Mouse (Mus musculus): ENCODE measurements around the gene Traip.

Traip gene

GRCm38 (mm10) chr9:107949922-107950235, at the start of gene Traip:
TSS of gene Traip (plus strand) at chr9:107950136.
- no peak for DNase-seq (ENCODE audit: low read depth in 2 of 2, low spot score in 2 of 2)

DNA sequence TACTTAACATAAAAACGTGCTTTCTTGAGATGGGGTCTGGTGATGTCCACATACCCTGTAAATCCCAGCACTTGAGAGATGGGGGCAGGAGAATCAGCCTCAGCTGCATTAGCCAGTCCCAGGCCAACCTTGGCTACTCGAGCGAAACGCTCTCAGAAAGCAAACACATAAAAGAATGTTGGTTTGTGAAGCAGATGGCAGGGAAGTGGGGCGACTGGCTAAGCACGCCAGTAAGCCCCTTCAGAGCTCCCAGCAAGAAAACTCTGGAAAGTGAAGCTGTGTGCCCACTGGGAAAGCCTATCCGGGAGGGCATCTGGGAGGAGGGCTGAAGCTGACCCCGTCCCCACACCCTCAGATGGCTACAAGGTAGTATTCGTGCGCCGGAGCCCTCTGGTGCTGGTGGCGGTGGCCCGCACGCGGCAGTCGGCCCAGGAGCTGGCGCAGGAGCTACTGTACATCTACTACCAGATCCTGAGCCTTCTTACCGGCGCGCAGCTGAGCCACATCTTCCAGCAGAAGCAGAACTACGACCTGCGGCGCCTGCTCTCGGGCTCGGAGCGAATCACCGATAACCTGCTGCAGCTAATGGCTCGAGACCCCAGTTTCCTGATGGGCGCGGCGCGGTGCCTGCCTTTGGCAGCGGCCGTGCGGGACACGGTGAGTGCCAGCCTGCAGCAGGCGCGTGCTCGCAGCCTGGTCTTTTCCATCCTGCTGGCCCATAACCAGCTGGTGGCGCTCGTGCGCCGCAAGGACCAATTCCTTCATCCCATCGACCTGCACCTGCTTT, 48.9 kb upstream of the Traip start:
- peak in 1 of 2 experiments; percentile 6 for DNase-seq (ENCODE audit: low read depth in 2 of 2, low spot score in 2 of 2)

GRCm38 (mm10) chr9:107901627-107901914, 48.4 kb upstream of the Traip start:
- no peak for DNase-seq (ENCODE audit: low read depth in 2 of 2, low spot score in 2 of 2)

DNA sequence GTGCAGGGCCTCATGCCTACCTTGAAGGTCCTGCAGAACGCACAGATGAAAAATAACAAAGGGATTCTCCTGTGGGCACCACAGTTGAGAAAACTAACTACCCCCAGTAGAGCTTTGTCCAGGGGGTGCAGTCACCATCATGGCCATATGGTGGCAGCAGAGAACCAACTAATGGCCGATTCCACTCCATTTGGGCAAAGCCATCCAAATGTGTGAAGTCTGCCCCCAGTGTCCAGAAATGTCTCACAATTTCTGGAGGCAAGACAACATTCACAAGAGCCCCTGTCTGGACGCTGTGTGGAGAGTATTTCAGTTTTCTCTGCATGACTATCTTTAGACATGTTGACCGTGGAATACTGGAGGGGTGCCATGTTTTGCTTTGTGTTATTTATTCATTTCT, 45.2 kb upstream of the Traip start:
- peak; percentile 79 to 91 for DNase-seq (ENCODE audit: low read depth in 2 of 2, low spot score in 2 of 2)

GRCm38 (mm10) chr9:107906252-107906966, 43.5 kb upstream of the Traip start, which contains the start of gene Mst1r:
TSS of gene Mst1r (plus strand) at chr9:107906873.
- DNase-seq (ENCODE audit: low read depth in 2 of 2, low spot score in 2 of 2), result no peak

- no peak for DNase-seq (ENCODE audit: low read depth in 2 of 2, low spot score in 2 of 2)
Observed at GRCm38 (mm10) chr9:107906967-107907800, 42.8 kb upstream of the Traip start.

DNA sequence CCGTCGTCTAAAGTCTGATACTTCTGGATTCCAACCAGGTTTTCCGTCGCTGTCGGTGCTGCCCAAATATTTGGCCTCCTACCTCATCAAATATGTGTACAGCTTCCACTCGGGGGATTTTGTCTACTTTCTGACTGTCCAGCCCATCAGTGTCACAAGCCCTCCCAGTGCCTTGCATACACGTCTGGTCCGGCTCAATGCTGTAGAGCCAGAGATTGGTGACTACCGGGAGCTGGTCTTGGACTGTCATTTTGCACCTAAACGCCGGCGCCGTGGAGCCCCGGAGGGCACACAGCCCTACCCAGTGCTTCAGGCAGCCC, 42.2 kb upstream of the Traip start:
- DNase-seq (ENCODE audit: low read depth in 2 of 2, low spot score in 2 of 2), result no peak

GRCm38 (mm10) chr9:107908410-107909158, 41.4 kb upstream of the Traip start:
- DNase-seq (ENCODE audit: low read depth in 2 of 2, low spot score in 2 of 2), result no peak

GRCm38 (mm10) chr9:107910025-107910769, 39.7 kb upstream of the Traip start:
- no peak for DNase-seq (ENCODE audit: low read depth in 2 of 2, low spot score in 2 of 2)

DNA sequence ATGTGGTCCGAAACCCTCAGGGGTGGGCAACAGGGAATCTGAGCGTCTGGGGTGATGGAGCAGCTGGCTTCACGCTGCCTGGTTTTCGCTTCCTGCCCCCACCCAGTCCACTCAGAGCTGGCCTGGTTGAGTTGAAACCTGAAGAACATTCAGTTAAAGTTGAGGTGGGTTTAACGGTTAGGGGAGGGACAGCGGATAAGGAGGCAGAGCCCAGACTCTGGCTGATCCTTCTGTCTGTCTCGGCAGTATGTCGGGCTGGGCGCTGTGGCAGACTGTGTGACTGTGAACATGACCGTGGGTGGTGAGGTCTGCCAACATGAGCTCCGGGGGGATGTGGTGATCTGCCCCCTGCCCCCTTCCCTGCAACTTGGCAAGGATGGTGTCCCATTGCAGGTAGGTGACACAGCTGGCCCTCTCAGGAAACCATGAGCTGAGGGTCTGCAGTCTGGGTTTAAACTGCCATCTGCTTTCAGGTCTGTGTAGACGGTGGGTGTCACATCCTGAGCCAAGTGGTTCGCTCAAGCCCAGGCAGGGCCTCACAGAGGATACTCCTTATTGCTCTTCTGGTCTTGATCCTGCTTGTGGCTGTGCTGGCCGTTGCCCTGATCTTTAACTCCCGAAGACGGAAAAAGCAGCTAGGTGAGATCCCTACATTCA, 35.0 kb upstream of the Traip start:
- no peak for DNase-seq (ENCODE audit: low read depth in 2 of 2, low spot score in 2 of 2)

DNA sequence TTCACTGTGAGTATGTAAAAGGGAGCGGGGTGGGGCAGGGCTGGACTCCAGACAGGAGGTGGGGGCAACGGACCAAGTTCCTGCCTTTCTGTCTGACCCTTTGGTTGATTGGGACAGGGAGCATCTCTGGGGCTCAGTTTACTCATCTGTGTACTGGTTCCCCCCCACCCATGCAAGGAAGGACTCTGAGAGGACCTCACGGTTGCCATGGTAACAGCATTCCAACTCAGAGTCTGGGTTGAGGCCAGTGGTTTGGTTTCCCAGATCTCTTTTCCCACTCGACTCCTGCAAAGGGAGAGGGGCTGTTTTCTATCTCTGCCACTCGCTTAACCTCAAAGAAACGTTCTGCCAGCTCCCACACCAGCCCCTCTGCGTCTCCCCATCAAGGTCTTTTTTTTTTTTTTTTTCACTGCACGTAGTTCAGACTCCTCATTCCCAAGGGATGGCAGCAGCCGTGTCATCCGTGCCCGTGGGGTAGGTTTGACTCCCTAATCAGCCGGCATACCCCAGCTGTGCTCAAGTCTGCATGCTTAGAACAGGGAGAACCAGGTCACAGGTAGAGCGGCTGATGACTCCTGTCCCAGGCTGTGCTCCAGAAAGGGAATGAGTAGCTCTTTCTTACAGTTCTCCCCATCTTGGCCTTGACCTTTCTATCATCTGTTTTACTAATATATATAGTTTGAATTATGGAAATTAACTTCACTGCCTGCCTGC, 31.9 kb upstream of the Traip start:
- DNase-seq (ENCODE audit: low read depth in 2 of 2, low spot score in 2 of 2), result no peak

- DNase-seq (ENCODE audit: low read depth in 2 of 2, low spot score in 2 of 2), result no peak
Observed at GRCm38 (mm10) chr9:107918884-107919283, 31.1 kb upstream of the Traip start.

DNA sequence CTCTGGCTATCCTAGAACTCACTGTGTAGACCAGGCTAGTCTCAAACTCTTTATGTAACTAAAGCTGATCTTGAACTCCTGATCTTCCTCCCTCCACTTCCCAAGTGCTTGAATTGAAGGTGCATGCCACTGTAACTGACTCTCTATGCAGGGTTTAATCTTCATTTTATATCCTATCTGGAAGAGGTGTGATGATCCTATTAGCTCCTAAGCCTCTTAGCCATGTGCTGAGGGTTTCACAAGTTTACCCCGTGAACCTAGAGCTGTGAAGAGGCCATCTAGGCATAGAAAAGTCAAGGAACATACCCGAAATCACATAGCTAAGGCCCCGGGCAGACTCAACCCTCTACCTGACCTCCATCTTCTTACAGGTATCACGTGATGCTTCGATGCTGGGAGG, 30.5 kb upstream of the Traip start:
- DNase-seq (ENCODE audit: low read depth in 2 of 2, low spot score in 2 of 2), result no peak

GRCm38 (mm10) chr9:107923021-107923420, 26.9 kb upstream of the Traip start:
- peak in 1 of 2 experiments; percentile 16 for DNase-seq (ENCODE audit: low read depth in 2 of 2, low spot score in 2 of 2)

GRCm38 (mm10) chr9:107923956-107924355, 26.0 kb upstream of the Traip start:
- no peak for DNase-seq (ENCODE audit: low read depth in 2 of 2, low spot score in 2 of 2)

- DNase-seq (ENCODE audit: low read depth in 2 of 2, low spot score in 2 of 2), result no peak
Observed at GRCm38 (mm10) chr9:107925251-107925650, 24.7 kb upstream of the Traip start.

- no peak for DNase-seq (ENCODE audit: low read depth in 2 of 2, low spot score in 2 of 2)
Observed at GRCm38 (mm10) chr9:107926920-107927420, 23.0 kb upstream of the Traip start.

DNA sequence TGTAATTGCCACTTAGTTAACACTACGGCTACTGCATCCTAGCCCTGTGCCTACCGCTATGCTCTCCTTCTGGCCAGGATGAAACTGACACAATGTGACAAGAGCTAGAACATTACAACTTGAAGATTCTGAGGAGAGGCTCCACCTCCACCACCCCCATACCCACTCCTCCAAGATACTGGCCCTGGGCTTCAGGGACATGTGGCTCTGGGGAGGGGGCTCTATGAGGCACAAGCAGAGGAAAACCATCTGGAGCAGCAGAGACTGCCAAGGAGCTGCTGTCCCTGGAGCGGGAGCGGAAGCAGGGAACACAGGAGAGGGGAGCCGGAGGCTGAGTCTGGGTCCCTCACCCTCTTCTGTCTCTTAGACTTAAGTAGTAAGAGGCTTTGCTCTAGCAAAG, 22.2 kb upstream of the Traip start:
- DNase-seq (ENCODE audit: low read depth in 2 of 2, low spot score in 2 of 2), result no peak

GRCm38 (mm10) chr9:107928169-107928568, 21.8 kb upstream of the Traip start, which contains the start of gene Actl11:
TSS of gene Actl11 (plus strand) at chr9:107928469.
- DNase-seq (ENCODE audit: low read depth in 2 of 2, low spot score in 2 of 2), result no peak

Data from CD8-positive naive resting alpha-beta T cell, adult 2 months (primary cell).